Mouse (Mus musculus): ENCODE results near the gene Magi1. TPM values are rescaled to one million over a fixed set of nuclear protein-coding genes. Genes with fewer than 3 reads are reported as not detected.

The Magi1 gene
- total and polyA plus RNA-seq, 2 experiments from 2014 or later = 16.4 to 53.0 TPM

DNA sequence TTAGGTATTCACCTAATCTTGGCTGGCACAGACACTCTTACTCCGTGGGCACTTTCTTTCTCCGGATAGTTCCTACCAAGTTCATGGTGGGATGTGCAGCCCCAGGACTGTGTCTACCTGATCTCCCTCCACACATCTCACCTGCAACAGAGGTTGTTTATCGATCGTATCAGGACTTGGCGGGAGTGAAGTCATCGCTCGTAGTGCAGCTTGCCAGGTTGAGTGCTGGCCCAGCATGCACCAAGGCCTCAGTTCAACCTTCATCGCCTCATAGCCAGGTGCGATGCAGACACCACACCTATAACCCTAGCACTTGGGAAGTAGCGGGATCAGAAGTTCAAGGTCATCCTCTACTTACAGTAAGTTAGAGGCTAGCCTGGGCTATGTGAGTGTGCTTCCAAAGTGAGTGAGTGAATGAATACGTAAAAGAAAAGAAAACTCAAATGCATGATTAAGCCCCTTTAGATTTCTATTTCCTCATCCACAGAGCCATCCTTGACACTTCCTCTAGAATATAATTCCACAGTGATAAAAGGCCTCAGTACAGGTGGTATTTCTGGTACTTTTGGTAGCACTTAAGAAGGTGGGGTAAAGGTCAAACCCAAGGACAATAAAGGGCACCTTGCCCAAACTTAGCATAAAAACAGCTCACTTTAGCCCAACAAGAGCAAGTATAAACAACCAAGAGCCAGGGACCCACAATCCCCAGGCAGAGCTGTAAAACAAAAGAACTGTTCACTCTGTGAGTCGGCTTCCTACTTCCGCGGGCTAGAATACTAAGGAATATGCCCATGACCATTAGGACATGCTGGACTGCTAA, 103.2 kb downstream of the Magi1 start:
- Histone ChIP-seq H3K27me3 (ENCODE audit: insufficient read depth, low read length) (no peaks in the 10 kb centered on the region), H3K9me3 (ENCODE audit: low read length) (no peaks in the 10 kb centered on the region), H3K27ac (ENCODE audit: low read depth, low read length) (no peak overlapping the region), H3K4me2 (ENCODE audit: low read depth) (no peak overlapping the region), H3K36me3 (ENCODE audit: insufficient read depth) (no peaks in the 10 kb centered on the region), H3K9ac (no peak overlapping the region), H3K4me3 (ENCODE audit: low read depth, low read length) (no peak overlapping the region), H3K4me1 (ENCODE audit: insufficient read depth) (peaks cover 4% of the 10 kb centered on the region; the same call in 1 of the 2 replicates)
- 91% methylated on average over 14 of the region's 14 CpGs for WGBS
- TF ChIP-seq CTCF (IDR thresholded peaks at IDR 0.05; ENCODE audit: low read depth) = no peak
- DNase-seq = no peak
- no peak for ATAC-seq

DNA sequence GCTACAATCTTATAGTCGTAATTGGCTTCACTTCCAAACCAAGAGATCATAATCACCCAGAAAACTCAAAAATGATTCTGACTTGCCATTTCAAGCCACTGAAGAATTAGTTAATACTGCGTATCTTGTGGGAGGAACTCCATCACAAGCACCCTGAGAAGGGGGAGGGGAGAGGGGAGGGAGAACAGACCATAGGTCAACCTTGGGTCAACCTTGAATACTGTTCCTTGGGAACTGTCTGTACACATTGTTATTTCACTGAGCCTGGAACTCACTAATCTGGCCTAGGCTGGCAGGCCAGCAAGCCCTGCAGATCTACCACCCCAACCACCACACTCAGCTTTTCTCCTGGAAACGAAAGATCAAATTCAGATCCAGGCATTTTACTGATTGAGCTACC, 106.2 kb downstream of the Magi1 start:
- H3K4me3 ChIP-seq (ENCODE audit: low read depth, low read length) = no peak overlapping the region
- no peaks in the 10 kb centered on the region for H3K9me3 ChIP-seq (ENCODE audit: low read length)
- H3K4me2 ChIP-seq (ENCODE audit: low read depth) = no peak overlapping the region
- no peak for ATAC-seq
- no peaks in the 10 kb centered on the region for H3K4me1 ChIP-seq (ENCODE audit: insufficient read depth)
- H3K27ac ChIP-seq (ENCODE audit: low read depth, low read length) = no peak overlapping the region
- WGBS = 78% methylated on average over 3 of the region's 3 CpGs
- TF ChIP-seq CTCF (IDR thresholded peaks at IDR 0.05; ENCODE audit: low read depth) = no peak
- H3K36me3 ChIP-seq (ENCODE audit: insufficient read depth) = no peaks in the 10 kb centered on the region
- no peak for DNase-seq
- no peak overlapping the region for H3K9ac ChIP-seq
- no peaks in the 10 kb centered on the region for H3K27me3 ChIP-seq (ENCODE audit: insufficient read depth, low read length)

DNA sequence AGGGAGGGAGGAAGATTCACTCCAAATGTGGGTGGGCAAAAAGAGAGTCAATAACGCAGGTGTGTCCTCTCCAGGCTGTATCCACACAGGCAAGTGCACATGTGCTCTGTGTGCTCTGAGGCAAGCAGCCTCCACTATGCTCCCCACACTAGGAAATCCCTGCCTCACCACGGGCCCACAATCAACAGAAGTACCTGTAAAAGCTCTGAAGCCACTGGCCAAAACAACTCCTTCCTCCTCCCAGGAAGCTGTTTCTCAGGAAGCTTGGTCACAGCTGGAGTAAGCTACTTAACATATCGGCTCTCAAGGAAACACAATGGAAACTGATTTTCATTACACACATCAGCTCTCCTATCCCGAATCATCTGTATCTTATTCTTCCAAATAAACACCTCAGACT, 107.0 kb downstream of the Magi1 start:
- 15% methylated on average over 4 of the region's 4 CpGs for WGBS

DNA sequence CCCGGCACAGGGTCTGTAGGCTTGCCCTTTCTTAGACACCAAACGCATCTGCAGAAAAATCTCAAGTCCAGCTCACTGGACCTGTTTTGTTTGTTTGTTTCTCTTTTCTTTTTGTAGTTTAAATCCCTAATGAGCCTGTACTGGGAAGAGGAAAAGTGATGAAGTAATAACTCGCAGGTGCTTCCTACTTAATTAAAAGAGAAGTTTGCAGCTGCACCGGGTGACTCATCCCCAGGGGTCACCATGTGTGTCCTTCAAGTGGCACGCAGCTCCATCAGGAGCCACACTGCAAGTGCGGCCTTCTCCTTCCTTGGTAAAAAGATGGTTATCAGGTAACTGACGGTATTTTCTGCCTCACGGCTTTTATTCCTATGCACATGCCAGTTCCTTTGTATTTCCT, 112.5 kb downstream of the Magi1 start:
- no peak overlapping the region for H3K9ac ChIP-seq
- H3K4me2 ChIP-seq (ENCODE audit: low read depth) = no peak overlapping the region
- H3K27me3 ChIP-seq (ENCODE audit: insufficient read depth, low read length) = no peaks in the 10 kb centered on the region
- H3K4me3 ChIP-seq (ENCODE audit: low read depth, low read length) = no peak overlapping the region
- TF ChIP-seq CTCF (IDR thresholded peaks at IDR 0.05; ENCODE audit: low read depth) = no peak
- no peak overlapping the region for H3K27ac ChIP-seq (ENCODE audit: low read depth, low read length)
- no peak for DNase-seq
- H3K9me3 ChIP-seq (ENCODE audit: low read length) = no peaks in the 10 kb centered on the region
- H3K36me3 ChIP-seq (ENCODE audit: insufficient read depth) = no peaks in the 10 kb centered on the region
- ATAC-seq = no peak
- H3K4me1 ChIP-seq (ENCODE audit: insufficient read depth) = no peaks in the 10 kb centered on the region
- 55% methylated on average over 8 of the region's 8 CpGs for WGBS

More for the DNA sequence above, 107.0 kb downstream of the Magi1 start:
- Histone ChIP-seq H3K4me2 (ENCODE audit: low read depth) (no peak overlapping the region), H3K9ac (no peak overlapping the region), H3K4me3 (ENCODE audit: low read depth, low read length) (no peak overlapping the region), H3K9me3 (ENCODE audit: low read length) (no peaks in the 10 kb centered on the region), H3K4me1 (ENCODE audit: insufficient read depth) (no peaks in the 10 kb centered on the region), H3K27ac (ENCODE audit: low read depth, low read length) (no peak overlapping the region), H3K27me3 (ENCODE audit: insufficient read depth, low read length) (no peaks in the 10 kb centered on the region), H3K36me3 (ENCODE audit: insufficient read depth) (no peaks in the 10 kb centered on the region)
- ATAC-seq = no peak
- no peak for TF ChIP-seq CTCF (IDR thresholded peaks at IDR 0.05; ENCODE audit: low read depth)
- no peak for DNase-seq

DNA sequence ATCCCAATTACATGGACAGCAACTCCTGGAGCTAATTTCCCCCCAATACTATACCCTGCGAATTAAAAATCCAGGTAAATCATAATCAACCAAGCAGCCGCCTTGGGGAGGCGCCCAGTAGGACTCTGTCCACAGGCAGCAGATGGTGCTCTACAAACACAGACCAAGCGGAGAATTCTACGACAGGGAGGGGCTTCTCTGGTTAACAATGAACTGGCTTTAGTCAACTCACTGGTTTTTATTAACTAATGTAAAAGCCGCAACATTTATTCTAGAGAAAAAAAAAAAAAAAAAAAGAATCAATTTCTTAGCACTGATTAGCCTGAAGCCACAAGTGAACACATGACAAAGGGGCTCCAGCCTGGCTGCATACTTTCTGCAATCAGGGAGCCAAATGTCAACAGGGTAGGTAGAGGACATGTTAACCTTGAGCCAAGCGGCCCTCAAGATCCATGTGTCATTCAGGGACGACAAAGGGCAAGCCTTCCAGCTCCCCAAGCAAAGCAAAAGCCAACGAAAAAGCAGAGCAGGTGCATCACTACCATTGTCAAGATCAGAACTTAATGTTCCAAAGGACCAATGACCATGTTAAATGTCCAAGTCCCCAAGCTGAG, 114.0 kb downstream of the Magi1 start:
- H3K27me3 ChIP-seq (ENCODE audit: insufficient read depth, low read length) = no peaks in the 10 kb centered on the region
- H3K4me2 ChIP-seq (ENCODE audit: low read depth) = no peak overlapping the region
- no peak overlapping the region for H3K4me3 ChIP-seq (ENCODE audit: low read depth, low read length)
- no peaks in the 10 kb centered on the region for H3K4me1 ChIP-seq (ENCODE audit: insufficient read depth)
- no peak for TF ChIP-seq CTCF (IDR thresholded peaks at IDR 0.05; ENCODE audit: low read depth)
- ATAC-seq (no peak), DNase-seq (no peak)
- 88% methylated on average over 9 of the region's 9 CpGs for WGBS
- H3K9me3 ChIP-seq (ENCODE audit: low read length) = no peaks in the 10 kb centered on the region
- H3K36me3 ChIP-seq (ENCODE audit: insufficient read depth) = no peaks in the 10 kb centered on the region
- H3K27ac ChIP-seq (ENCODE audit: low read depth, low read length) = no peak overlapping the region
- H3K9ac ChIP-seq = no peak overlapping the region

DNA sequence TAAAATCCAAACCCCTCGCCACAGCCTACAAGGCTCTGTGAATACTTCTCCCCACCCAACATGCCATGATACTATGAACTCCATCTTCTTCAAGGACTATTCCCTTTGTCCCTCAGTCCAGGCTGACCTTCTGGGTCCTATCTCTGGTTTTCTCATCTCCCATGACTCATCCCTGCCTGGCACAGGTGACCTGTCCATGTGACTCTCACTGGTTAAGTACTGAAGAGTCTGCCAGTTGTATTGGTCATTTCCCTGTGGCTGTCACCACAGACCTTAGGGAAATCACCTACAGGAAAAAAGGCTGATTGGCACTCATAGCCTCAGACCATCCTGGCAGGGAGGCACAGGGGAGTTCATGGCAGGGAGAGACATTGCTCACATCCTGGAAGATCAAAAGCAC, 117.8 kb downstream of the Magi1 start:
- DNase-seq (no peak), ATAC-seq (no peak)
- no peak for TF ChIP-seq CTCF (IDR thresholded peaks at IDR 0.05; ENCODE audit: low read depth)
- no peaks in the 10 kb centered on the region for H3K9me3 ChIP-seq (ENCODE audit: low read length)
- no peak overlapping the region for H3K9ac ChIP-seq
- no peaks in the 10 kb centered on the region for H3K36me3 ChIP-seq (ENCODE audit: insufficient read depth)
- H3K27ac ChIP-seq (ENCODE audit: low read depth, low read length) = no peak overlapping the region
- no peak overlapping the region for H3K4me2 ChIP-seq (ENCODE audit: low read depth)
- no peak overlapping the region for H3K4me3 ChIP-seq (ENCODE audit: low read depth, low read length)
- no peaks in the 10 kb centered on the region for H3K27me3 ChIP-seq (ENCODE audit: insufficient read depth, low read length)
- 97% methylated on average over 1 of the region's 1 CpGs for WGBS
- H3K4me1 ChIP-seq (ENCODE audit: insufficient read depth) = no peaks in the 10 kb centered on the region

DNA sequence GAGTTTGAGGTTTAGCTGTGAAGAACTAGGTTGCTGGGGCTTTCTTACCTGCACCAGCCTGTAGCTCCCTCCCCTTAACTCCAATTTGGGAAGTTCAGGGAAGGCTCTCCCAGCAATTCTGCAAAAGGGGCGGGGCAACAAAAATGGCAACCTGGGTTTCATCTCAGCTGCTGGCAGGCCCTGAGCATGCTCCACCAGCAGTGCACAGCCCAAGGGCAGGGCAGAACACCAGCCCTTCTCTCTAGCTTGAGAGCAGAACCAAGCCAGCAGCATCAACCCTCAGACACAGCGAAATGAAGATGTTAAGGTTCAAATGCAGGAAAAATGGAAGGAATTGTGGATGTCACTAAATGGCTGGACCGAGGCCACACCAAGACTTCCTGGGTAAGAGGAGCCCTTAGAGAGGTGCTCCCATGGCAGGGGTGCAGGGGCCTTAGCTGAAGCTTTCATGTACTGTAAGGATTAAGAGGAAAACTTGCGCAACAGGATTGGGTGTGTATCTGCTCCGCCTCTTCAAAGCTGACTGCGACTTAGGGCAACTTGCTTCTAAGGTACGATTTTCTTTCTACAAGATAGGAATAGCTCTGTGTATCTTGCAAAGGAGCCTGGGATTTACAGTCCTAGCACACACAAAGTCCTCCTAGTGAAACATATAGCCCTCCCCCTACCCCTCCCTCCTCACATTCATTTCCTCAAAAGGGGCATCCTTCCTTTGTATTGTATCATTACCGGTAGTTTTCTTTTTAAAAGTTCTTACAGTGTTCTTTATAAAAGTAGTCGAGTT, 118.8 kb downstream of the Magi1 start:
- Histone ChIP-seq H3K9me3 (ENCODE audit: low read length) (no peaks in the 10 kb centered on the region), H3K9ac (no peak overlapping the region), H3K27me3 (ENCODE audit: insufficient read depth, low read length) (no peaks in the 10 kb centered on the region), H3K4me2 (ENCODE audit: low read depth) (no peak overlapping the region), H3K36me3 (ENCODE audit: insufficient read depth) (no peaks in the 10 kb centered on the region), H3K27ac (ENCODE audit: low read depth, low read length) (no peak overlapping the region), H3K4me3 (ENCODE audit: low read depth, low read length) (no peak overlapping the region), H3K4me1 (ENCODE audit: insufficient read depth) (no peaks in the 10 kb centered on the region)
- WGBS = 85% methylated on average over 9 of the region's 9 CpGs
- no peak for ATAC-seq
- no peak for DNase-seq
- no peak for TF ChIP-seq CTCF (IDR thresholded peaks at IDR 0.05; ENCODE audit: low read depth)

Data from forebrain, postnatal 0 days (tissue).